Comparison of ENCODE assay signal across 7 mouse cellular contexts in the genomic region with DNA sequence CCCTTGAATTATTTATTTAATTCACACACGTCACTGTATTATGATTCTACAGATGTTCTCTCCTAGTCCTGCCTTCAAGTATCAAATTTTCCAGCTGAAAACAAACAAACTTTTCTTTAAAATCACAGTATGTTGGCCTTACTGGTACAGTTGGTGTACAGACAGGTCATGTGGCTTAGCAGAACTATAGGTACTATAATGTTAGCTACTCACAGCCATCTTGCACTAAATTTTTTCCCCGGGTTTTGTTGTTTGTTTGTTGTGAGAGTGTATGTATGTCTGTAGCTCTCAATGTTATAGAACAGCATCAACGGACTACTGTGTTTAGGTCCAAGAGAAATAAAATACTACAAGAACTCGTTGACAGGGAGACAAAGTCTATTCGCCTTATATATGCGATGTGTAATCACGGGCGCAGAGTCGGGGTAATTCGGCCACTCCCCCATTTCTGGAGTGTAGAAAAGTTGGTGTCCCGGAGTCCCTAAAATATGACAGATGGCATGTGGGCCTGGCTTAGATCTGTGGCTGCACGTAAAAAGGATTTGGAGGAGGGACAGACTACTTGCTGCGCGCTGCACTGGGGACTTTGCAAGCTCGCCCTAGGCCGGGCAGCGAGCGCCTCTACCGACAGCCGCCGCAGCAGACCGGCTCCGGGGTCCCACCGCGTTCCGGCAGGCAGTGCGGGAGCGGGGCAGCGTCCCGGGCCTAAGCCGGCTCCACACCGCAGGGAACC. TPM values are rescaled to one million over a fixed set of nuclear protein-coding genes. Genes with fewer than 3 reads are reported as not detected.
DNase-seq lines count a peak whose midpoint lies in the region; ATAC-seq and TF ChIP-seq lines count a peak whose summit lies in the region.

No protein-coding gene starts in this region.

- TF ChIP-seq POLR2A in spleen, adult 2 months (IDR thresholded peaks at IDR 0.05; ENCODE audit: low read depth, low read length) = no peak

- H3K36me3 ChIP-seq in spleen, adult 2 months (ENCODE audit: control insufficient read depth, insufficient read depth, low read length) = peaks cover 12% of the 10 kb centered on the region
- H3K36me3 ChIP-seq in embryonic facial prominence, embryonic 11.5 days (replicated peaks; ENCODE audit: control insufficient read depth, insufficient read depth, low read depth, low read length) = no peaks in the 10 kb centered on the region; the same call in 1 of the 2 replicates
- peaks cover 13% of the 10 kb centered on the region; the same call in 1 of the 2 replicates for H3K36me3 ChIP-seq in midbrain, embryonic 16.5 days (ENCODE audit: control insufficient read depth, insufficient read depth, low read length)

- no peaks in the 10 kb centered on the region for H3K27me3 ChIP-seq in spleen, adult 2 months (ENCODE audit: control insufficient read depth, insufficient read depth, low read length)
- no peaks in the 10 kb centered on the region for H3K27me3 ChIP-seq in embryonic facial prominence, embryonic 11.5 days (ENCODE audit: control insufficient read depth, insufficient read depth, low read length)
- H3K27me3 ChIP-seq in midbrain, embryonic 16.5 days (ENCODE audit: control insufficient read depth, insufficient read depth, low read depth, low read length) = no peaks in the 10 kb centered on the region

- peak overlapping the region; percentile 93 for H3K4me3 ChIP-seq in spleen, adult 2 months (ENCODE audit: extremely low read depth, insufficient read depth, insufficient read length)
- H3K4me3 ChIP-seq in embryonic facial prominence, embryonic 11.5 days (ENCODE audit: low read depth, low read length) = peak overlapping the region; percentile 78
- H3K4me3 ChIP-seq in midbrain, embryonic 16.5 days (ENCODE audit: low read depth, low read length) = peak overlapping the region; percentile 91

- H3K4me1 ChIP-seq in spleen, adult 2 months (ENCODE audit: control insufficient read depth, insufficient read depth, insufficient read length) = no peaks in the 10 kb centered on the region
- no peaks in the 10 kb centered on the region for H3K4me1 ChIP-seq in embryonic facial prominence, embryonic 11.5 days (ENCODE audit: control insufficient read depth, insufficient read depth, low read length)
- peaks cover 11% of the 10 kb centered on the region for H3K4me1 ChIP-seq in midbrain, embryonic 16.5 days (ENCODE audit: control insufficient read depth, insufficient read depth, low read length)

- H3K27ac ChIP-seq in spleen, adult 2 months (ENCODE audit: insufficient read depth, low read length) = peak overlapping the region; percentile 90
- peak overlapping the region; percentile 91 for H3K27ac ChIP-seq in embryonic facial prominence, embryonic 11.5 days (replicated peaks; ENCODE audit: low read depth, low read length)
- H3K27ac ChIP-seq in midbrain, embryonic 16.5 days (ENCODE audit: low read length) = peak overlapping the region; percentile 99

- 3% methylated on average over 32 of the region's 32 CpGs for WGBS in spleen, adult 2 months
- 2% methylated on average over 32 of the region's 32 CpGs for WGBS in embryonic facial prominence, embryonic 11.5 days
- WGBS in midbrain, embryonic 16.5 days = under 1% methylated on average over 32 of the region's 32 CpGs

- peak overlapping the region; percentile 44 for H3K4me2 ChIP-seq in embryonic facial prominence, embryonic 11.5 days (ENCODE audit: low read depth, low read length)
- H3K4me2 ChIP-seq in midbrain, embryonic 16.5 days (ENCODE audit: low read length) = peak overlapping the region; percentile 64

- H3K9me3 ChIP-seq in embryonic facial prominence, embryonic 11.5 days (replicated peaks; ENCODE audit: control insufficient read depth, low read length) = no peaks in the 10 kb centered on the region
- H3K9me3 ChIP-seq in midbrain, embryonic 16.5 days (replicated peaks; ENCODE audit: control insufficient read depth, low read length, poor library complexity, severe bottlenecking) = no peaks in the 10 kb centered on the region

- DNase-seq in spleen, adult 2 months (ENCODE audit: low read depth in 1 of 2, low spot score in 2 of 2) = no peak
- DNase-seq in spleen, adult 12 weeks (ENCODE audit: low spot score) = no peak
- DNase-seq in embryonic facial prominence, embryonic 11.5 days (ENCODE audit: low spot score) = peak; percentile 66
- DNase-seq in urinary bladder, postnatal 14 days (ENCODE audit: low spot score) = no peak
- DNase-seq in c-Kit-positive CD71-positive TER-119-positive erythroid progenitor cells, embryonic 14.5 days (ENCODE audit: low spot score) = no peak

- peak; percentile 93 for ATAC-seq in embryonic facial prominence, embryonic 11.5 days (replicated peaks; ENCODE audit: insufficient number of reproducible peaks, low FRiP score, low TSS enrichment, low read depth)
- ATAC-seq in inflammation-experienced regulatory T-cells, adult 6 months = peak; percentile 53
- ATAC-seq in midbrain, embryonic 16.5 days = peak; percentile 96

- peak overlapping the region; percentile 95 for H3K9ac ChIP-seq in embryonic facial prominence, embryonic 11.5 days (replicated peaks; ENCODE audit: low read length)
- H3K9ac ChIP-seq in midbrain, embryonic 16.5 days (ENCODE audit: low read depth, low read length) = peak overlapping the region; percentile 94

- no peak for TF ChIP-seq CTCF in spleen, adult 2 months (IDR thresholded peaks at IDR 0.05; ENCODE audit: extremely low read depth, insufficient read depth, insufficient read length, insufficient replicate concordance)

RNA-seq across cellular contexts. Expression of gene Ufl1, which starts 0.5 kb away (rescaled TPM):
- polyA plus RNA-seq in spleen, adult 2 months (2012; rRNA removed) = 2.0 and 2.7 TPM in 2 replicates
- 35.0 and 36.6 TPM in 2 replicates for polyA plus RNA-seq in embryonic facial prominence, embryonic 11.5 days (2014; fragmentation: Nextera tagmentation; extraction: Ambion mirVana)
- polyA plus RNA-seq in inflammation-experienced regulatory T-cells, adult 6 months (2017; shearing (Covaris generic)) = 10 to 100 TPM; 28.7 to 52.4 (median 33.9) TPM
- 34.2 and 36.9 TPM in 2 replicates for polyA plus RNA-seq in midbrain, embryonic 16.5 days (2015; fragmentation: Nextera tagmentation; extraction: Ambion mirVana)

RNA-seq across cellular contexts. Expression of gene Fhl5, which starts 38.4 kb away (rescaled TPM):
- polyA plus RNA-seq in spleen, adult 2 months (2012; rRNA removed) = 0.19 TPM in 1 of 2 replicates, not detected in the other
- polyA plus RNA-seq in embryonic facial prominence, embryonic 11.5 days (2014; fragmentation: Nextera tagmentation; extraction: Ambion mirVana) = not detected in 2 replicates
- not detected for polyA plus RNA-seq in inflammation-experienced regulatory T-cells, adult 6 months (2017; shearing (Covaris generic))
- polyA plus RNA-seq in midbrain, embryonic 16.5 days (2015; fragmentation: Nextera tagmentation; extraction: Ambion mirVana) = not detected in 2 replicates
